Mouse (Mus musculus) thymus, postnatal 0 days (tissue): ENCODE measurements around the gene Mgat3. TPM values are rescaled to one million over a fixed set of nuclear protein-coding genes. Genes with fewer than 3 reads are reported as not detected.

Experiments used
- DNase-seq: peaks from one replicate; pipeline ENCODE4 v3.0.0-alpha.2; 2015; ENCODE audit warnings: low spot score
- polyA plus RNA-seq: library from polyadenylated mRNA; unstranded; fragments of >200 nt; fragmentation: Nextera tagmentation; extraction: Ambion mirVana; gene quantifications from 2 replicates; pipeline ENCODE4 v1.2.1, GENCODE M21; 2015

The Mgat3 gene
- polyA plus RNA-seq = 4.7 and 5.0 TPM in 2 replicates

DNA sequence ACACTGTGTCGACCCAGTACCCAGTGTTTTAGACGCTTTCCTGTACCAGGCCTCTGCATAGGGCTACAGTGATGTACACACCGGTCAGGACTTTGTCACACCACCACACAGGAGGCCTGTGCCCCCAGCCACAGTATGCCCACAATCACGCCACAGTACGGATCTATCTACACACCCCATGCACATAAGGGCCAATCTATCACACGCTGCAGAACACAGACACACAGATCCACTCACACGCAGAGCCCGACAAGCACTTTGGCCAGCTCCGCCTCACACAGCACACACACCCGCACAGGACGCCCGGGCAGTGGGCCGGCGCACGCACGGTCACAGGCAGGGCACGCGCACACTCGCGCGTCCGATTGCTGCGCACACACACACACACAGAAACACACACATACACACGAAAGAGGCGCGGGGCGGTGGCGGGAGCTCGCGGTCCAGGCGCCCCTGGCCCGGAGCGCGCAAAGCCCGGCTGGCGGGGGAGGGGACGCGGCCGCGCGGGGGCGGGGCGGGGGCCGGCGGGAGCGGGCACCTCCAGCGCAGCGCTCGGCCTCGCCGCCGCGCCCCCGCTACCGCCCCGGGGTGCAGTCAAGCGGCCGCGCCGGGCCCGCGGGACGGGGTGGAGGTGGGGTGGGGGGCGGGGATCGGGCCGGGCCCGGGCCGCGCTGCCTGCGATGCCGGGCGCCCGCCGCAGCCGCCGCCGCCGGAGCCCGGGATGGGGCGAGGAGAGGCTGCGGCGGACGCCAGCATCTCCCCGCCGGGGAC is at the start of gene Mgat3:
Mgat3 (plus strand) TSS at position 721 of the 771 bp plus-strand sequence.
- no peak for DNase-seq

DNA sequence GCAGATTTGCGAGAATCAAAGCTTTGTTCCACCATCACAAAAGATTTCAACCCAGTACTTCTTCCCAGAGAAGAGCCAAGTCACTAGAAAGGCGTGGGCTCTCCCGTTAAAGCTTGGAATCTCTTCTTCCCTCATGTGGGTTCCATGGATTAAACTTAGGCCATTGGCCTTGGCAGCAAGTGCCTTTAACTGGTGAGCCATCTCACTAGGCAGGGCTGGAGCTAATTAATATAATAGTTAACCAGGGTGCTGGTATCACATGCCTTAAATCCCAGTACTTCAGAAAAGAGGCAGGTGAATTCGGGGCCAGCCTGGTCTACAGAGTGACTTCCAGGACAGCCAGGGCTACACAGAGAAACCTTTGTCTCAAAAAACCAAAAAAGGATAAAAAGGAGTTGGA is 48.9 kb upstream of the Mgat3 start:
- no peak for DNase-seq

DNA sequence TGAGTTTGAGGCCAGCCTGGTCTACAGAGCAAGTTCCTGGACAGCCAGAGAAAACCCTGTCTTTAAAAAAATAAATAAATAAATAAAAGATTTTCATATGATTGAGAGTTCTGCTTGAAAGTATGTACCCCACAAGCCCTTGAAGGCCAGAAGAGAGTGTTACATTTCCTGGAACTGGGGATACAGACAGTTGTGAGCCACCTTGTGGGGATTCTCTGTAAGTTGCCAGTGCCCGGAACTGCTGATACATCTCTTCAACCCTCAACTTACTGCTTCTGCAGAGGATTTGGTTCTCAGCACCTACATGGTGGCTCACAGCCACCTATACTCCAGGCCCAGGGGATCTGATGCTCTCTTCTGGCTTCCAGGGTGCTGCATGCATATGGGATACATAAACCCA is 46.3 kb upstream of the Mgat3 start:
- DNase-seq = peak; percentile 56

DNA sequence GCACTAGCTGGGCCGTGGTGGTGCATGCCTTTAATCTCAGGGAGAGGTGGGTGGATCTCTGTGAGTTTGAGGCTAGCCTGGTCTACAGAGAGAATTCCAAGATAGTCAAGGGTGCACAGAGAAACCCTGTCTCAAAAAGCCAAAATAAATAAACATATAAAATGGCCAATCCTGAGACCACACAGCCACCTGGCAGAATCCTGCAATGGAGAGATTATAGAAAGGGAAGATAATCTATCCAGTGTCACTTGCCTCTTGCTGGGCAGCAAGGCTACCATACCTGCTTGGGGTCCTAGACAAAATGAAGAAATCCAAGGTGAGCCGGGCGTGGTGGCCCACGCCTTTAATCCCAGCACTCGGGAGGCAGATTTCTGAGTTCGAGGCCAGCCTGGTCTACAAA is 43.5 kb upstream of the Mgat3 start:
- DNase-seq = no peak

DNA sequence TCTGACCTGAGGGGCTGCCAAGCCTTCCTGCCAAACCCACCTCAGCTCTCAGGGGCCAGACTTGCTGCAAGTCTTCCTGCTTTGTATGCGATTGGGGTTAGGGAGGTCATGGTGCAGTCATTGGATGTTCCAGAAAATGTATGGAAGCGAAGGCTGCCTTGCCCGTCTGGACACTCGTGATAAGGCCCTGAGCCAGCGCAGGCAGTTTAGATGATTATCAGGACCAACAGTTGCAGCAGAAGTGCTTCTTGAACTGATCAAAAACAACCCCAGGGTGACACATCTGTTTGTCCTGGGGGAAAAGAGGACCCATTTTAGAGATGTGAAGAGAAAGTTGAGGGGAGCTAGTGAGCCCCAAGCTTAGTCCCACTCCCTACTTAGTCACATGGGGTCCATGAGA is 42.8 kb upstream of the Mgat3 start:
- DNase-seq = no peak

DNA sequence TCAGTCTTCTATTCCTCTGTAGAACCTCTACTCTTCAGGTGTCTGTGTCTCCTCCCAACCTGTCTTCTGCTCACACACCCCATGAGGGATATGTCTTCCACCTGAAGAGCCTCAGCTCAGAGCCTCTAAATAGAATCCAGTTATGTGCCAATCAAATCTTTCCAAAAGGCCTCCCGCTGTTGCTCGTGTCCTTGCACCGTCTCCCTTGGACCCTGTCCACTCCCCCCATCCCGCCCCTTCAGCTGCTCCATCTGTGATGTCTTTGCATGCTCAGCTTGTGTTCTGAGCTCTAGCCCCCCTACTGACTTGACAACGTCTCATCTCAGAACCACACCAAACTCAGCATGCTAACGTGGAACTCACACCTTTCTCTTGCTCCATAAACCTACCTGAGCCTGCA is 42.1 kb upstream of the Mgat3 start:
- DNase-seq = no peak

DNA sequence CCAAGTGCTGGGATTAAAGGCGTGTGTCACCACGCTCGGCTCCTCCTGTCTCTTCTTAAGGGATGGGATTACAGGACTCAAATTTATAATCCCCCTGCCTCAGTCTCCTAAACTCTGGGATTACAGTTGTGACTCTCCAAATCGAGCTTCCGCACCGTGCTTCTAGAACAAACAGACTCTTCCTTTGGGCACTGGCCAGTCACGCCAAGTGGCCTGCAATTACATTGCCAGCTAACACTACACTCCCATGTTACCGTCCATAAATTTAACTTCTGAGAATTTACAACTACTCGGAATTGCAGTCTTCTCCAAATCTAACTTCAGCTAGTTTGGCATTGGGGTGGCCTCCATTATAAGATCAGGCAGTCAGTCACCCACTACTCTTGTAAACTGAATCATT is 41.1 kb upstream of the Mgat3 start:
- DNase-seq = no peak

DNA sequence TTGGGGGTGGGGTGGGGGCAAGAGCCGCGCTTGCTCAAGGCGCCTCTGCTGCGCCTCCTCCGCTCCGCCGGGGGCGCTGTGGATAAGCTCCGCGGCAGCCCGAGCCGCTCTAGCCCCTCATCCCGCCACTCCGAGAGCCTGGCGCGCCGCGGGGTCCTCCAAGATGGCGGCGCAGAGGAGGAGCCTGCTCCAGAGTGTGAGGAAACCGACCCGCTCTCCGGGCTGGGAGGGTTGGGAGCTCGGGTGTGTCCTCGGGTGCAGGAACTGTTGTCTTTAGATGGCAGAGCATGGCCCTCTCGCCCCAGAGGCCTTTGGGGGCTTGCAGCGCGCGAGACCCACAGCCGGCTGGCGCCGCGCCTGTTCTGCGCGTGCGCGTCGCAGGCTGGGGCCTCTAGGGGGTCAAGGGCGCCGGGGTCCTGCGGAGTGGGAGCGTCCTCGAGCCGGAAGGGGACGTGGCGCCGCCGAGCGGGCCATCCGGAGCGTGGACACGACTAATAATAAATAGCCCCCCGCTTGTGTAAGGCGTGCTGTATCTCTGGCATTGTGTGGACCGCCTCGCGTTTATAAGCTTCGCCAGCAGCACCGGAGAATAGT is 40.4 kb upstream of the Mgat3 start, which contains the start of gene Tab1:
Tab1 (plus strand) TSS at position 135 of the 594 bp plus-strand sequence.
- peak; percentile 96 for DNase-seq

DNA sequence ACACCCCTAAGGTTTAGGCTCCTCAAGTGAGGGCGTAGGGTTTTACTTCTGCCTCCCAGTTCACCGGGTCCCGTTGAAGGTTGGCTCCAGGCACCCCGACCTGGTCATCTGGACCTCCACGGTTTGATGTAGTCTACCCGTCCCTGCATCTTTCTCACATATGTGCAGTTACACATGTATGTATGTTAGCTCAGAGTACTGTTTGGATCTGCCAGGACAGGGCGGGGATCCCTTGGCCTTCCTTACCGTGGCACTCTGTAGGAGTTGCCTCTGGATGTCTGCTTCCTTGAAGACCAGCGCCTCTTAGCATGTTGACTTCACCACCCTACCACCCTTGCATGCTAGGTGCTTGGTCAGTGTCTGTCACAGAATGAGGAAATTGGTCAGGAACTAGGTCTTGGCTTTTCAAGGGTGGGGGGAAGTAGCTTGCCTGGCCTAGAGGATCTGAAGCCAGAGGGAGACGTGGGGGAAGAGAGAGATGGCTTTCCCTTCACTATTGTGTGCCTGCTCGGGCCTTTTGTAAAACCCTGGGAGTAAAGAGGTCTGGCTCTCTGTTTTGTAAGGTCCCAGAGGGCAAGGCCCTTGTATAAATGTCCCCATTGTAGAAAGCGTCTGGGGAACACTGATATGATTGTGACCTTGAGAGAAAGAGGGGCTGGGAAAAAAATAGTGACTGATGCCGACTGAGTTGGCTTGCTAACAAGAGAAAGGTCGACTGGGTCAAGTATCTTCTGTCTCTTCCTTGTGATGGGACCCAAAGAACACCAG is 39.7 kb upstream of the Mgat3 start:
- DNase-seq = no peak

DNA sequence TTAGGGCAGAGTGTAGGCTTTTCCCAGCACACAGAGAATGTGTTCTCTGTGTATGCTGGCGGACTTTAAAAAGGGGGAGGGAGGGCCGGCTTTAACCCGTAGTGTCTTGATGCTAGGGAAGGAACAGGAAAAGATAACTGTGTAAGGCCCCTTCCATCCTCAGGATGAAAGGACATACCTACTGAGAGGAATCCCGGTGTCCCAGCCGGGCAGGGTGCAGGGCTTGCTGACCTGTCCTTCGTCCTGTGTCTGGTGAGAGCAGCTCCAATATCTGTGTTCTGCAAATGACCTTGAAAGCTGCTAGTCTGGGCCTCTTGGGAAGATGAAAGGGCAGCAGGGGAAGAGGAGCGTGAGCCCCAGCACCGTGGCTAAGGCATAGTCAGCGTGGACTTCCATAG is 39.1 kb upstream of the Mgat3 start:
- DNase-seq = no peak

DNA sequence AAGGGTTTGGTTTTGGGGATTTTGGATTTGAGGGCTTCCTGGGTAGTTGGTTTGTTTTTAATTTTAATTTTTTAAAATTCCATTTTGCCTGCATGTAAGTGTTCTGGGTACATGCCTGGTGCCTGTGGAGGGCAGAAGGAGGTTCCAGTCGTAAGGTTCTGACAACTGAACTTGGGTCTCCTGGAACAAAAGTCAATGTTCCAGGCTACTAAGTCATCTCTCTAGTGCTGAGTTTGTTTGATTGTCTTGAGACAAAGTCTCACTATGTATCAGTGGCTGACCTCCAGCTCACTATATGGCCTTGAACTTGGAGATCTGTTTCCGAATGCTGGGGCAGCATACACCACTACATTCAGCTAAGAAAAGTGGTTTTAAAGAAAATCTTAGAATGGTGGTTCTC is 38.0 kb upstream of the Mgat3 start:
- DNase-seq = no peak

DNA sequence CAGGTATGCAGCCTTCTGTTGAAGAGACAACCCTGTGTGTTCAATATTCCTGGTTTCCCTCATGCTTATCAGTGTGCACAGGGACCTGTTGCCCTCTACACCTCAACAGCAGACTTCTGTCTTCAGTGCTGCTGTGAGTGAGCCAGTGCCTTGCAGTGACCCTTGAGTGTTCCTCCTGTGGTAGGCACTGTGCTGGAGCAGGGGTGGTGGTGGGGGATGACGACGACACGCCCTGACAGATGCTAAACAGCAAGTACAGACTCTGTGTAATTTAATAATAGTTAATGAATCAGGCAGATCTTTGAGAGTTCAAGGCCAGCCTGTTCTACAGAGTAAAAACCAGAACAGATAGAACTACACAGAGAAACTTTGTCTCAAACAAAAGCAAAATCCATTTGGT is 36.9 kb upstream of the Mgat3 start:
- no peak for DNase-seq

DNA sequence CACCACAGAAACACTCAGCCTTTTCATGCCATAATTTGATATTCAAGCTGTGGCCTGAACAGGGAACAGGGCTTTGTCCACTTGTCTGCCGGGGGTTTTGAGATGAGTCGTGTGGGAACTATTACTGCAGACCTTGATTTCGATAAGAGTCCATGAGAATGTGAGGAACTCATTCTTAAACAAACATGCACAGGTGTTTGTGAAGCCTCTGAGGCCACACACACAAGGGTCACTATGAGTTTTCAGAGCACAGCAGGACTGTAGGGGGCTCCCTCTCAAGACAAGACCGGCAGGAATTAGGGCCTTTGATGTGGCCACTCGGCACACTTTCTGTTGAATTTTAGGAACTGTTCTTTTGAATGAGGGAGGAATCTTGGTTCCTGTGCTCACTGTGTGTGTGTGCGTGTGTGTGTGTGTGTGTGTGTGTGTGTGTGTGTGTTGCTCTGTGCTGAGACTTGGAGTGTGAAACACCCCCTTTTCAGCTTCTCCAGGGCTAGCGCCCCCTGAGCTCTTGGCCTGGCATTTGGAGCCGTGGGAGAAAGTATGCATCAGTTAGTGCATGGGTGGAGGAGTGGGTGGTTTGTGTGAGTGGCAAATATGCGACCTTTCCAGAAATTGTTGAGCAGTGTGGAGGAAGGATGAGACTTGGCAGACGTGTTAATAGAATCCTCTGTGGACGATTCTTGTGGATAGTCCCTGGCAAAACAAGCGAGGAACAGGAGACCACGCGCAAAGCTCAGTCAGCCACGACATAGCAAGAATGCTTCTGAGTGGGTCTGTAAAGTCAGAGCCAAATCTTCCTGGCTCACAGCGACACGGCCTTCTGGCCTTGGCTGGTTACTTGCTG is 35.4 kb upstream of the Mgat3 start:
- DNase-seq = no peak

DNA sequence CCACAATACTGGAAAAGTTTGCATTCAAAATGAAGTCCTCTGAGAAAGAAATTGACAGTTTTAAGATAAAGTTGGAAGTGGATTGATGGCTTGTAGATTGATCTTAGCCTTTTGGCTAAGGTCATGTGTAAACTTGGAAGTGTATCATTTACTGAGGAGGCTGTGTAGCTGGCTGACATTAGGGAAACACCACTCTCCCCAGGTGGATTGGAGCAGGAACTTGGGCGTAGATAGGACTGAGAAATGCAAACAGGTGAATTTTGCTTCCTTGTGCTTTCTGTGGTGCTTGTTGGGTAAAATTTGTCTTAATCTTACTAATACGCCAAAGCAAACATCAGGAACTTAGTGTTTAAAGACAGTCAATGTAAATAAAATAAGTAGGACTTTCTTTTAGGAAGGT is 33.2 kb upstream of the Mgat3 start:
- no peak for DNase-seq

DNA sequence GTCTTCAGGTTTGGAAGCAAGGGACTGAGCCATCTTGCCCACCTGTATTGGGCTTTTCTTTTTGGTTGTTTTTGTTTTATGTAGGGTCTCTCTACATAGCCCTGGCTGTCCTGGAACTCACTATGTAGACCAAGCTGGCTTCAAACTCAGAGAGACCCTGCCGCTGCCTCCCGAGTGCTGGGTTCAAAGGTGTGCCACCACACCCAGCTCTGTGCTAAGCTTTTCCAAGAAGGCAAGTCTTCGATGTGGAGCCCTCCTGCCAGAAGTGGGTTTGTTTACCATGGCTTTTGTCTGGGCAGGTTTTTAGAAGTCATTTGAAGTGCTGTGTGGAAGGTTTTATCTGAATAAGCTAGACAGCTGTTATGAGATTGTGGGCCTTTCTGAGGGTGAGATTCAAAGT is 32.6 kb upstream of the Mgat3 start:
- DNase-seq = no peak

DNA sequence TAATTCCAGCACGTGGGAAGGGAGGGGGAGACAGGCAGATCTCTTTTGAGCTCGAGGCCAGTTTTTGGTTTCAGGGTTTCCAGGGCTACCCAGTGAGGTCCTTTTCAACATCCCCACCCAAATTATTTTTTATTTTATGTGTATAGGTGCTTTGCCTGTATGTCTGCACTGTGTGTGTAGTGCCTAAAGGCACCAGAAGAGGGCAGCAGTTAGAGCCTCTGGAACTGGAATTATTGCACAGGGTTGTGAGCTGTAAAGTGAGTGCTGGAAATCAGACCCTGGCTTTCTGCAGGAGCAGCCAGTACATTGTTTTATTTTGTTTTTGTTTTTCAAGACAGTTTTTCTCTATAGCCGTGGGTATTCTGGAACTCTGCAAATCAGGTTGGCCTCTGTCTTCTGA is 31.4 kb upstream of the Mgat3 start:
- DNase-seq = no peak

DNA sequence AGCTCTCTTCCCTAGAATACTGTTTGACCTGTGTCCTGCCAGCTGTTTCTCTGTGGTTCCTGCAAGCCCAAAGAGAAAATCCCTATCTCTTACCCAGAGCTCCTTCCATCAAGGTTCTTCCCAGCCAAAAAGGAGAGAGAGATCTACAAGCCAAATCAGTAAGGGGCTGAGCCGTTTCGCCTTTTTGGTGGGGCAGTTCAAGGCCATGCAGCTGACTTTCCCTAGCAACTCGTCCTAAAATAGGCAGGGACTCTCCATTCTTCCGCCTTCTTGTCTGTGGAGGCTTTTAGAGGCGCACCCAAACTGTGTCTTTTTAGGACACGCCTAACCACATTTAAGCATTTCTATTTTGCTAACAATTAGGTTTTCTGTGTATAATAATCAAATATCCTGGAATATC is 29.8 kb upstream of the Mgat3 start:
- no peak for DNase-seq

DNA sequence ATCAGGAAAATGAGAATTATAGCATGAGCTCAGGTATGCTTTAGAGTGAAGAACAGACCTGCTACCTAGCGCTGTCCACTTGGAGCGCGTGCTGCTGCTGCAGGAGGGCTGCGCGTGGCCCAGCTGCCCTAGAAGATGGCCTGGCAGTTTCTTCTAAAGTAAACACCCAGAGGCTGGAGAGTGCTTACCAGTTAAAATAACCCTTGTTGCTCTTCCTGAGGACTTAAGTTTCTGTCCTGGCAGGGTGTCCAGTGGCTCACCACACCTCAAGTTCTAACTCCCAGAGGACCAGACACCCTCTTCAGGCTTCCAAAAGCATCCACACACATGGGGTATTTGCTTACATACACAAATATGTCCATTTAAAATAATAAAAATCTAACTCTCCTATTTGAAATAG is 28.1 kb upstream of the Mgat3 start:
- DNase-seq = no peak

DNA sequence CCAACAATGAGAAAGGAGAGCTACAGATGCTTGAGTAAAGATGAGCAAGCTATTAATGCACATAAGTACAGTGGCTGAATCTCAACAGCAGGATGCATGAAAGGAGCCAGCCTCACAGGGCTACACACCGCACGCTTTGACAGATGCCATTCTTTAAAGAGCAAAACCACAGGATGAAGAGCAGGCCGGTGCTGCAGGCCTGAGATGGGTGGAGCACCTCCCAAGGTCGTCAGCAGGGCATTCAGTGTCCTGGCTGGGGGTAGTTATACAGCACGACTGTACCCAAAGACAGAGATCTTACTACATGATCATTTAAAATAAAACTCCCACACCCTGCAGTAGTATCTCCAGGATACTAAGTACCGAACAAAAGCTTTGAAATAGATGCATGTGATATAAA is 27.4 kb upstream of the Mgat3 start:
- DNase-seq = peak; percentile 34

DNA sequence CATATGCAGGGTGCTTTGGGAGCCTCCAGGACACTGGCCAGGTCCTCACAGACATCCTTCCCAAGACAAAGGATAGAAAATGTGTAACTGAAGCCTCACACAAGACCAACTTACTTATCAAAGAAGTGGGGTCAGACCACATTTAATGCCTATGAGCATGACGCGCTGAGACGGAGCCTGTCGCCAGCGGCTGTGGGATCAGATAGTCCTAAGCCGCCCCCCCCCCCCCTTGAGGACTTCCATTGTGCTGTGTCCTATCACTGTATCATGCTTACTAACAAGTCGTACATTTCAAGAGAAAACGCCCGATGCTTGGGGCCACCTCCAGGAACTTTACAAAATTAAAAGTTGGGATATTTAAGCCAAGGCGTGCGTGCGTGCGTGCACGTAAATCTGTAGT is 26.4 kb upstream of the Mgat3 start:
- DNase-seq = no peak

DNA sequence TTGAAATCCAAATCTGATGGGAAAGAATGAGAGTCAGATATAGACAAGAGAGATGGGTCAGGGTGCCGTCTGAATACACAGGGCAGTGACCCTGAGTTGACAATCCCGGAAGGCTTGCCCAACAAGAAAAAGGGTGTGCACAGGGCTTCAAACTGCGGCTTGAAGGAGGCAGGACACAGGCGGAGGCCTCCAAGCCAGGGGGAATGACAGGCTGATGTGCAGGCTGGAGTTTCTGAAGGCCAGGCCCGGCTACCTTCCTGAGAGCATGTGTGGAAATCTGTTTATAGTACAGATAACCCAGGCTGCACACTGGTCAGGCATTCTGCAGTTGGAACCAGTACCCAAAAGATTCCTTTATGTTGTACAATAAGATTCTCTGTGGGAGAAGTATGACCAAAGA is 26.0 kb upstream of the Mgat3 start:
- DNase-seq = no peak

DNA sequence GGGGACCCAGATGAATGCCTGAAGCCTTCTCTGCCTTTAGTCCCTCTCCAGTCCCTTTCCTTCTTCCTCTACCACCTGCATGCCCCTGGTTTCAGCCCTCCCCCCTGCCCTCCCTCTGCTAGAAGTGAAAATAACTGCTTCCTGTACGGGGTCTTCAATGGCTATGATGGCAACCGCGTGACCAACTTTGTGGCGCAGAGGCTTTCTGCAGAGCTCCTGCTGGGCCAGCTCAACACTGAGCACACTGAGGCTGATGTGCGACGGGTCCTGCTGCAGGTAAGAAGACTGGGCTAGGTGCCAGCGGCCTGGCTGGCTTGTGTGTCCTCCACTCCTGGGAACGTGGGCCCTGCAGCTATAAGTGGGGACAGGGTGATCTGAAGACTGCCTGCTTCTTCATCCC is 25.0 kb upstream of the Mgat3 start:
- peak; percentile 82 for DNase-seq
